Mouse (Mus musculus) kidney, adult 11 months (tissue): Measurements from ENCODE around the gene Snd1.

ENCODE experiments used
- DNase-seq: peaks from one replicate; pipeline ENCODE4 v3.0.0; 2022

Gene Snd1

DNA sequence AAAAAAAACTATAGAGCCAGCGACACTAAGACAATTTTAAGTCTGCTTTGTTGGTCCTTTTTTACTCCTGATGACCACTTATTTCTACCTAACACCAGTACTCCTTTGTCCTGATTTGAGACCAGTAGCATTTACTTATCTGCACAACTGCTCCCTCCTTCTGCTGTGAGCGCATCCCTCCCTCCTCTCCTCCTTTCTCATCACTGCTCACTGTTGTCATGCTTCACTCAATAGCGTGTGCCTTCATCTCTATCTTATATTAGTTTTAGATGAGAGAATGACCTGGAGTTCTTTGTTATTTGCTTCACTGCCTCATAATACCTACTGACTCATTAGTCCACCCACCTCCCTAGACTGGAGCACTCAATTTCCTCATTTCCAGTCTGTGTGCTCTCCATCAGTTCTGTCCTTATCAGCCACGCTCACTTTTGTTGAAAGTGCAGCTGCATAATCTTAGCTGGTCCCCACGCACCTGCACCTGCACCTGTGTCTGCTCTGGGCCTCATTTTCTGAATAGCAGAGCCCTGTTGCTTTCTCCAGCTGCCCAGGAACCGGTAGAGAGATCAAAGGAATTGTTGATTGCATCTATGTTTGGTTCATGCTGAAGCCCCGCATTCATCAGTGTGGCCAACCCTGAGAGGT is 242.4 kb downstream of the Snd1 start:
- DNase-seq = no peak

DNA sequence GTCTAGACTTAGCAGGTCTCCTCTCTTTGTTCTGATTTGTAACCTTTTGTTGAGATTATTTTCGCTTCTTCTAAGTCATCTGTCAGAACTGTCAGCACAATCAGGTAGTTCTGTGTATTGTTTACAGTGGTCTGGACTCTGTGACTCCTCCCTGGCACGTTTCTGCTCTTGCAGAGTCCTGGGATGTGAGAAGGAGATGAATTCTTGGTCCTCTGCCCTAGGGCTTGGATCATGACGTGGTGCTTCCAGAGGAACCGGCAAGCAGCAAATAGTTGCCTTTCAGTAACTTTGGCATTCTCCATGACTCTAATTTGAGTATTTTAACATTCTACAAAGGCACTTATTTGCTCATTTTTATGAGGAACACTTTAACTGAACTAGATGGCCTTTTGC is 242.9 kb downstream of the Snd1 start:
- no peak for DNase-seq

DNA sequence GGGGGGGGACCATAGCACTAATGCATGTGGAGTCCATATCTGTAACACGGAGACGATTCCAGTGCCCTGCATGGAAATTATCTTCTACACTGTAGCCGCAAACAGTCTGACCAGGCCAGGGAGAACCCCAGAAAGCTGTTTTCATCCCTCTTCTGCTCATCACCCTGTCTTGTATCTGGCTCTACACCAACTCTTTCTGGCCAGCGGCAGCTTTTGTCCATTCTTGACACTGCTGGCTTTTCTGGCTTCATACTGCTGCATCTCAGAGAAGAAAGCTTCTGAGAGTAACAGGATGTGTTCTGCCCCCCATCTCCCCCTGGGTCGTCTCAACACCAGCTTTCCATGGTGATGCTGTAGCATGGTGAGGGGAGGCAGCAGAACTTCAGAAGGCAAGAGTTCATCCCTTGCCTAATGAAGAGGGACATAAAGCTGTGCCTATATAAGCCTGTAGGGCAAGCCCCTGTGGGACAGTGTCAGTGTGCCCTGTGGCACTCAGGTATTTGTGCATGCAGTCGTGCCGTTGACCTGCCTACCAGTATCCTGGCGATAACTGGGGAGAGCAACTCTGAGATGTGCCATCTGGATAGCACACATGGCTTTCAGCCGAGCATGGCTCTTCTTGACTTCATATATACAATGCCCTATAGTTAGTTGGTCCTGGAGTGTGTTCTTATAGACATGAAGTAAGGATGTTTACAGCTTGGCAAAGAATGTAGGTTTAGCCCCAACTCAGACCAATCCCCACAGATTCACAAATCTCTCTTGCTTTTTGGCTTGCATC is 245.6 kb downstream of the Snd1 start:
- DNase-seq = no peak

DNA sequence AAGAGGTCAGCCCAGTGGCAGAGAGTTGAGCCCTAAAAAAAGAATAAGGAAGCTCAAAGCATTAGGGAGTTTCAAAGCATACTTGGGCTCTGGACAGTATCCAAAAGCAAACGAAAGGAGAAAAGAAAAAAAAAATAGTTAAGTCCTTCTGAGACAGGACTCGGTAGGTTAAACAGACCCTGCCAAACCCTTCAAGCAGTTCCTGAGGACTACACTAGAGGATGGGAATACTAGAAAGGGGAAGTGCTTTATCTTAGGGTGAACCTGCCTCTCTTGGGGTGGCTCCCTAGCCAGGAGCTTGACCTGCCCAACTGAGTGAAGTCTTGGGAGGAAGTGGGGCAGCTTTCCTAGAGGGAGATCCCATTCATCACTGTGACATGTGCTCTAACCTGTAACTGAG is 248.1 kb downstream of the Snd1 start:
- no peak for DNase-seq

DNA sequence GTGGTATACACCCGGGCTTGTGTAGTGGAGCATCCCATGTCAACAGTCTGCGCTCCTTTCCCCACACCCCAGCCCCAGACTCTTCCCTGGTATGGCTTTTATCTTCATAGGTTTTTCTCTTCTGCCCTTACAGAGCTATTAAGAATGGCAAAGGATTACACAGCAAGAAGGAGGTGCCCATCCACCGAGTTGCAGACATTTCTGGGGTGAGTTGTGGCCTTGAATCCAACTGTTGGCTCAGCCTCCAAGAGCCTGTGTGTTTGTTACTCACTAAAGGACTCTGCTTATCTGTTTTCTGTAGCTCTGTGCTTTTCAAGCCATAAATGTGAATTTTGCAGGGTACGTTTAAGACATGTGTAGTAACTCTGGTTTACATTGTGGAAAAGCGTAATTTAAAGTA is 249.8 kb downstream of the Snd1 start:
- no peak for DNase-seq

DNA sequence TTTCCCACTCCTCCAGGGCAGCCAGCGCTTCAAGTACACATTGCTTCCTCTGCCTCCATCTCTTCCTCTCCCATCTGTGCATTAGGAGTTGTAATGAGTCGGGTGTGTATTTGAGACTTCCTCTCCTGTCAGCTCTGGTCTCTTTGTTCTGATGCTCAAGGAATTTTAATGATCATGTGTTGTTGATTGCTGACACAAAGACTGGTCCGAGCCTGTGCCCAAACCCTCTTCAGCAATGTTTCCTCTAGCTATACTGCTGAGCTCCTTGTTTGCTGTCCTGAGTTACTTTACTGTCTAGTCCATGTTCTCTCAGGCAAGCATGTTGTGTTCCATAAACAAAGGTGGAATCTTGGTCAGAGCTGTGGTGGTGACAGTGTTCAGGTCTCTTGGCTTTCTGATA is 254.3 kb downstream of the Snd1 start:
- DNase-seq = no peak

DNA sequence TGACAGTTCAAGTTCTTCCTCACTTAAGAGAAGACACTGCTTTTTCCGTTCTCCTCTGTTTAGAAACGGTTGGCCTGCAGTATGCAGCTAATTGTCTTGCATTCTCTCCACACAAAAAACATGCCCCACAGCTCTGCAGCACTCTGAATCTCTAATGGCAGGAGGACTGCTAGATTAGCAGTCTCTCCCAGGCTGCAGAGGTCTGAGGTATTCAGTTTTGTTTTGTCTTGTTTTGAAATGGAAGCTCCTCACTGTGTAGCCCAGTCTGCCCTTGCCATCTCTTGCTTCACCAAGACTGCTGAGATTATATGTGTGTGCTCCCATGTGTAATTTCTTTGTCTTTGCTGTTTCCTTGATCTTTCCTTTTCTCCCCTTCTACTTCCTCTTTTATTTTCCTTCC is 254.7 kb downstream of the Snd1 start:
- no peak for DNase-seq

DNA sequence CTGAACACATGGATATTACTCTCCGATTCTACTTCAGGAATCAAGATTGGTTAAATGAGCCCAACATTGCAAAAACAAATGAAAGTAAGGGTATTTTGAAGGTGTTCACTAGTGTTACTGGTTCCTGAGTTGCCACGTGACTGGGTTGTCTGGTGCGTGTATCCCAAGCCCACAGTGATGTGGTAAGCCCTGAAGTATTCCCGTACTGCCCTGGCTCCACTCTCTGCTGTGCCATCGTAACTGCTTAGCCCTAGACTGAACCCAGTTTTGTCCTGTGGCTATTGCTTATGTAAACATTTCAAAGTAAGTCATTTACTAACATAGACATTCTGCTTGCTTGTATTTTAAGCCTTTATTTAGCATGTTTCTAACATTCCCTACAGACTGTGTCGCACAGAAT is 256.3 kb downstream of the Snd1 start:
- peak; percentile 12 for DNase-seq

DNA sequence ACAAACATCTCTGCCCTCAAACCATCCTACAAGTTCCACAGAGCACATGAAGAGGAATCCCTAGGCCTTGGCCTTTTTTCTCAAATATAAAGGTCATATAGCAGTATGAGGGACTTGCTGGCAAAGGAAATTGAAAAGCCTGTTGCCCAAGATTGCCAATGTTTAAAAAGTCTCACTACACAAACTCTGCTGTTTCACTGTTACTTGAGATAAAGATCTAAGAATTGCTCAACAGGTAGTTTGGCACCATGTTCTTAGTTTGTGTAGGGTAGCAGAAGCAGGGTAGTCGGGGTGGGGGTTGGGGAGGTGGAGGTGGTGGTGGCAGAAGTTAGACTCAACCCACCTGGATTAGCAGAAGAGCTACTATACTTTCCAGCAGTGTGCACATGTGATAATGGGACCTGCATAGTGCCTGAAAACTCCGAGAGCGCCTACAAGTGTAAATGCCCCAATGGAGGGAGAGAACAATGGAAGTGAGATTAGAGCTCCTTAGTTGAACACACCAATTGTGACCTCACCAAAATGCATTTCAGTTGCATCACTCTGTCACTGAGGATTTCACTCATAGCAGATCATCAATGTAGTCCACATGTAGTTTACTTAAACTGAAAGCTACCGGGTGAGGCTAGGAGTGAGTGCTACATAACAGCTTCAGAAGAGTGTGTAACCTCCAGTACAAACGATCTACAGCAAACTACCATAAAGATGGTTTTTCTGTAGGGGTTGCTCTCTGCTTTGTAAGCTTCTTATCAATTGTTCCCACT is 259.1 kb downstream of the Snd1 start:
- no peak for DNase-seq

DNA sequence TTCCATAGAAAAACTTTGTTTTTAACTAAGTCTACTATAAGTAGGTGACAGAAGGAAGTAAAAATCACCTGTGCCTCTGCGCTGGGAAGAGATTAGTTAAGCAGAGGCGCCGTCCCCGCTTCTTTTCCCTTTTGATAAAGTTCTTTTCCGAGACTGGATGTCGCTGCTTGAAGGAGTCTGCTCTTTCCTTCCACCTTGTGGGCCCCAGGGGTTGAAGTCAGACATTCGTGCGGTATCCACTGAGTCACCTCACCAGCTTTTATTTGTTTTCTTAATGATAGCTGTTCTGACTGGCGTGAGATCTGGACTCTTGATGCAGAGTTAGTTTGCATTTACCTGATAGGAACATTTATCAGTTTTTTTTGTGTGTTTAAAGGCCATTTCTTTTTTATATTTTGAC is 260.2 kb downstream of the Snd1 start:
- DNase-seq = no peak

DNA sequence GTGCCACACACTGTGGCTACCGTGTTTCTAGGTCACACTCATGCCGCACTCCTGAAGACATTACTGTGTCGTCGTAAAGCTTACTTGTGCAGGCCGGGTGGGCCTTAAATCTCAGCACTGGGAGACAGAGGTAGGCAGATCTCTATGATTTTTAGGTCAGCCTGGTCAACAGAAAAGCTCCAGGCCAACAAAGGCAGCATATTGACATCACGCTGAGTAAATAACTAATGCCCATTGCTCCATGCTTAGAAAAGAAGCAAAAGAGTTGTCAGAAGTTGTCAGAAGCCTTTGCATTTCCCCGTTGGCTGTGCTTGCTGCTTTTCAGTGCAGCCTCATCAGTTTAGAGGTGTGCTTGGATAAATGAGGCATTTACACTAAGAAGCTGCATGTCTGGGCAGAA is 261.7 kb downstream of the Snd1 start:
- DNase-seq = no peak

DNA sequence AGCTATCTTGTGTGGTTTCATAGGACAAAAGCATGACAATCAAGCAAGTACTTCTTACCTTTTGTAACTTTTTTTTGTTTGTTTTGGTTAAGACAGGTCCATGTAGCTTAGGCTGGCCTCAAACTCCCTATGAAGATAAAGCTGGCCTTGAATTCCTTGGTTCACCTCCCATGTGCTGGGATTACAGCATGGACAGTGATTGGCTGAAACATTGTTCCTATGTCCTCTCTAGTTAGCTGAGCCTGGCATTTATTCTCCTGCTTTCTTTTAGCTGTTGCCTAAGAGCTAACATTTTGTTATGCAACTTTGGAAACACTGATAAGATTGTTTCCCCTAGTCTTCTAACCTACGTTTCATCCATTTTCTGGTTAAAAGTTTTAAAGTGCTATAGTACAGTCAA is 262.7 kb downstream of the Snd1 start:
- DNase-seq = no peak

DNA sequence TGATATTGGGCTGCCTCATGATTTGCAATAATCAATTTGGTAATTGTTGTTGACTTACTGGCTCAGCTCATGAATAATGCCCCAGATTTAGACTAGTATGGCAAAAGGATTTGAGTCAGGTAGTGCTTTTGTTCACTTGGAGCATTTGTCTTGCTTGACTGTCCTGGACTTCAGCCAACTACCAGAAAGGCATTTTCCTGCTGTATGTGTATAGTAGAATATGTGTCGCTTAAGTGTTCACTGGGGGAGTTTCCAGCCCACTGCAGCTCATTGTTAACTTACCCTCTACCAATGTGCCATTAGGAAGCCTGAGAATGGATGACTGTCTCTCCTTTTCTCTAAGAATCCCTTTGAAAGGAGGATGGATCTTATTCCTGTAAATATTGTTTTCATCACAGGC is 268.6 kb downstream of the Snd1 start:
- no peak for DNase-seq

DNA sequence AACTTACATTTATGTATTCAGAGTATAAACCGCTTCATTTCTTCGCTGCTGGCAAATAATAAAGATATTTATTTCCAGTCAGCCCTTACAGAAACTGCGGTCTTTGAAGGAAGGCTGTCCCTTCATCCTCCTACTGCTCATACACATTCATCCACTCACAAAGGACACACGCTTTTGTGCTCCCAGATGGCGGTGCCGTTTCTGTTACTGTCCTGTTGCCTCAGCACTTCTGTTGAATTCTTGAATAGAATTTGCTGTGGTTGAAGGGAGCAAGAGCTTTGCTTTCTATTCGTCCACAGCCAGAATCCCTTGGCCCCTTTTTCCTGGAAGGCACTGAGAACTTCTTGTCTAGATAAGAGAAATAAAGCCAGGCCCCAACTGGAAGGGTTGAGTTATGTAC is 270.9 kb downstream of the Snd1 start:
- no peak for DNase-seq

DNA sequence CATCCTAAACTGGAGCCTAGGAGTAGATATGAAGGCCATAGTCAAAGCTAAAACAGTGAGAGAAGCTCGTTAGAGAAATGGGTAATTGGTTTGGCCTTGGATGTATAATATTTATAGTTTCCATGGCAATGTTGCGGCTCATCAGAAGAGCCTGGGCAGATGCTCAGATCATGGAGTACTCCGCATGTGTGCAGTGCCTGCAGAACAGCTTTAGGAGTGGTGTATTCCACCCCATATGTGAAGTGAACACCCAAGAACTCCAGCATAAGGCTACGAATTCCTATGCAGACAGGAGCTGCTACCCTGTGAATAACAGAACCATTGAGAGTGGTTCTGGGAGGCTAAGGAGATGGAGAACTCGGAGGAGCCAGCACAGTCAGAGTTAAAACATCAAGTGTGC is 272.1 kb downstream of the Snd1 start:
- no peak for DNase-seq

DNA sequence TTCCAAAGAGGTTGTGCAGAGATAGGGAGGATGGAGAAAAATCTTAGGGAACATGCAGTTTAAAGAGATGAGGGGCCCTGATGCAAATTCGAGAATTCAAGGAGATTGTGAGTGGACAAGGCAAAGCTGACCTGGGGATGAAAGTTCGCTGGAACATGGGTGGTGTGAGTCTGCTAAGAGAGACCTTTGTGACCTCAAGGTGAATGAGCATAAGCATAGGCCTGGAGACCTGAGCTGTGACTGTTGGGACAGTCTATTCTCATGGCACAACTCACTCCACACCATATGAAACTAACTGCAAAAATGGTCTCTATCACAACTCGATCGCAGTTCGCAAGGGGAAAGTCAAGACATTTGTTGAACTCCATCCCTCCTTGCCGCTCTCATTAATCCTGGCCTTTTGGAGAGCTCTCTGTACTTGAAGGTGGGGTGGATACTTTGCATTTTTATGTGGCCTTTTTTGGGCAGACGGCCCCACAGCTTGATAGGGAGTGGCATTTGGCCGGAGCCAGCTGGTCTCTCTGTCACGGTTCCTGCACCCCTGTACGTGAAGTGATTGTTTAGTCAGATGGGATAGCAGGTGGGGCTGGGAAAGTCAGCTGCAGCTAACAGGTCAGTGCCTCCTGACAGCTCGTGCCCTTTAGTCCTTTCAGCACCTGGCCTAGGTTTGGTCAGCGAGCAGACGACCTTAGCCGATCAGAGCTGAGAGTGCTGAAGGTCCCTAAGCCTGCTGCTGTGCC is 273.2 kb downstream of the Snd1 start:
- peak; percentile 43 for DNase-seq

DNA sequence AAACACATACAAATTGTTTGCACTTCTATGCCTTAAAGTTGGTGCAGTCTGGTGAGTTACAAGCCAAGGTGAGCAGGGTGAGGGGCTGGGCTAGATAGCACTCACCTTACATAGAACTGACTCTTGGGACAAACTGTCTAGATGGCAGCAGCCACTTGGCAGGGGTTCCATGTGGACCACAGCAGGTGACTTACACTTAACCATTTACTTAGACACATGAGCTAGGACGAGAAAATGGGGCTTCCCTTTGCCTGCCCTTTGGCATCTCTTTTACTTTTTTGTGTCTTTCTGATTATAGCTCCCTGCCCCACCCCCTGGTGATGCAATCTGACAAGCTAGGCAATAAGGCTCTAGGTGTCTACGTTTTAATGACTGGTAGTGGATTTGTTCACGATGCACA is 274.3 kb downstream of the Snd1 start:
- DNase-seq = no peak

DNA sequence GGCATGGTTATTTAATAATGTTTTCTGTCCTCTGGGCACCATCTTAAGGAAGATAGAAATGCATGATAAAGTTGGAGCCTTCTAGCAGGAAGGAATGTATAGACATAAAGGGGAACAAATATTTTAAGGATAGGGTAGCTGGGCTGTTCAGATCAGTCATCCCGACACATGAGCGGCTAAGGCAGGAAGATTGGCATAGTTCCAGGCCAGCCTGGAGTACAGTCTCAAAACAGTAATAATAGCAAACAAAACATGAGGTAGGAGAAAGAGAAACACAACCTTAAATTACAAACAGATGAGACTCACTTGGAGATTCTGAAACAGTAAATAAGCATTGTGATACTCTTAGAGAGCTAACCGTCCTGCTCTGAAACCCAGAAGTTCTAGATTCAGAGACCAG is 276.2 kb downstream of the Snd1 start:
- no peak for DNase-seq

DNA sequence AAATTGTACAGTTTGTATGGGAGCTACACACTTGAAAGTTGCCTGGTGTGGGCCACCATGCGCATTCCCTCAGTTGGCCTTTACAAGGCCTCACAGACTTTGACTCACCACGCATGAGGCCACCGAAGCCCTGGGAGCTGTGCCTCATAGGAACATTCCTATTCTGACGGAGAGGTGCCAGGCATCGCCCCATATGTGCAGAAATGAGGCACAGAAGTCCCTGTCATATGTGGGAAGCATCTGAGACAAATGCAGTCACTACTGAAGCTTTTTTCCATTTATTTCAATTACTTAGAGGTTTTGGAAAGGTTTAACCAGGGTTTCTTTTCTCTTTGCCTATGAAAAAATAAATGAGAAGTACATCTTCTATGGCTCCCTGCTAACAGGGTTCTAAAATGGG is 278.3 kb downstream of the Snd1 start:
- DNase-seq = no peak

DNA sequence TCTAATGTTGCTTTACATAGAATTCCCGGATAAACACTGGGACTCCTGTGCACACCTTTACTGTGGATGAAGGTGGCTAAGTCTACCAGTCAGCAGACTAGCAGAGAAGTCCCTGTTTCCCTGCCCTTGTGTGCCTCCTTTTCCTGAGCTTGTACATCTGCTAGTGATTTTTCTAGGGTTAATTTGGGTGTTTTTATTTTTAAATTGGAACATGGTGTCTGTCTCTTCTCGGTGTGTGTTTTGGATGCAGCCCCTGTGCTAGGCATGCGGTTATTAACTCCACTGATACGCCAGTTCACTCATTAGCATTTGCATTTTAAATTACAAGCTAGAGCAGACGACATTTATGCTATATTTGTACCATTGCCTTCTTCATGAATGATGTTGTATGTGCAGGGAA is 278.7 kb downstream of the Snd1 start:
- no peak for DNase-seq

DNA sequence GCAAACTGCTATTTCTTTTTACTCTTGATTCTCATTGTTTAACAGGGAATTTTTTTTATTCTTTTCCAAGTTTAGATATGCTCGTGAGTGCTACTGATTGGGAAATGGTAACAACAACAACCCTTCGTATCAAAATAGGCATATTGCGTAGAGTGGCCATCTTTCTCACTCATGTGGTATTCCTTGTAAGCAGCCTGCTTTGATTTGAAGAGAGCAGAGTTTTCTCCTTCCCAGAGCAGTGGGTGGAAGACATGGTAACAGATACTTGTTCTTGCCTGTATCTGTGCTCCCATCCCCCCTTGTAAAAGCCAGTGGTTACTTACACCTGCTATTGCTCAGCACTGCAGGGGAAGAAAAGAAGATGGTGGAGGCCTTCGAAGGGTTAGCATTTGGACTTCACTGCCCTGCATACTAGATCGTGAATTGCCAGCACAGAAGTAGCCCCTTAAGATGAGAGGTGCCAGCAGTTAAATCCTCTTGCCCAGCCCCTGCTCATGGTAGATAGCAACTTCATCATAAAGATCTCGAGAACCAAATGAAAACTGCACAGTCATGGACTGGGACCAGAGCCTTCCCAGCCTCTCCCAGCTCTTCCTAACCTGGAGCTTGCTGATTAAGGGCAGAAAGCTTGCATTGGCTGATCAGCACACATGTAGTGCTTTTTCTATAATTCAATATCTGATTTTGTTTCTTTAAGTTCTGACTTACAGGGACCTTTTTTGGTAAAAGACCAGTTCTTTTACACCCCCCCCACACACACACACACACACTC is 279.4 kb downstream of the Snd1 start:
- no peak for DNase-seq

DNA sequence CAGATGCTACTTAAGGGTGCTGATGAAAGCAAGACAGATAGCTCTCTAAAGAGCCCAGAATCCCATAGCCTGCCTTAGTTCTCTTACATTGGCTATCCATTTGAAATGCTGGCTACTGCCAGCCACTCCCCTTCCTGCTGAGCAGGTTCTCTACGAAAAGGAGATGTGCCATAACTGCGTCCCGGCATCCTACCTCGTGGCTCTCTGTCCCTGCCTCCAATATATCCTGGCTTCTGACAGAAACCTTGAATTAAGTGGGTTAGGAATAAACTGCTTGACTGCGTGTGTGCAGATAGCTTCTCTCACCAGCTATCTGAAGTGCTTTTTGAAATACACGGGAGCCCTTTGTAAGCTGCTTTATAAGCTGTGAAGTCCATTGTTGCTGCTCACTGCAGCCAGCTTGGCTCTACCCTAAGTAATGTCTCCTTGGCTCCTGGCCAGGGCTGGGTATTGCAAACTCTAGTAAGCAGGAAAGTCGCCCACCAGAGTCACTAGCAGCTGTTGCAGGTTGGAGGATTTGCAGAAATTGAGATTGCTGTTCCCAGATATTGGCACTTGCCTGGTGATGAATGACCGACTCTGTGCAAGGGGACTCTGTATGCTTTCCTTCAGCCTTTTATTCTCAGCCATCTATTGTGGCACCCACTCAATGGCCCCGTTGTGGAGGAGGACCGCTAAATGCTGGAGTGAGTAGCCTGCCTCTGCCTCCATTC is 281.5 kb downstream of the Snd1 start:
- DNase-seq = no peak
